Mouse (Mus musculus) MEL (cell line): ENCODE measurements around the gene Gm6040. TPM values are rescaled to one million over a fixed set of nuclear protein-coding genes. Genes with fewer than 3 reads are reported as not detected.

Experiments used
- DNase-seq: peaks from one replicate; pipeline ENCODE4 v3.0.0; 2011; ENCODE audit warnings: low read depth, low spot score
- H3K27ac ChIP-seq: 2 replicates; pipeline ENCODE4 v1.5.1; 2012; ENCODE audit warnings: low read depth, mild to moderate bottlenecking, control low read depth, low read length, moderate library complexity; ENCODE audit not compliant: control insufficient read depth
- H3K27me3 ChIP-seq, 2 experiments: fragments of 150-350 bp in 1 of 2; sonication (generic) in 1 of 2; 2 replicates each; pipeline ENCODE4 v1.6.1; 2012; ENCODE audit warnings: low read length in 2 of 2, mild to moderate bottlenecking in 2 of 2, improper control_type of control experiment in 1 of 2, moderate library complexity in 1 of 2; ENCODE audit not compliant: insufficient read depth in 2 of 2, control insufficient read depth in 1 of 2
- H3K36me3 ChIP-seq, 2 experiments: 2 replicates each; pipeline ENCODE4 v1.6.1; 2012 to 2014; ENCODE audit warnings: low read length in 2 of 2, improper control_type of control experiment in 1 of 2, inconsistent platforms in 1 of 2, mild to moderate bottlenecking in 1 of 2; ENCODE audit not compliant: insufficient read depth in 2 of 2, control insufficient read depth in 1 of 2
- H3K4me1 ChIP-seq, 2 experiments: fragments of 150-350 bp in 1 of 2; sonication (generic) in 1 of 2; 2 replicates each; pipeline ENCODE4 v1.6.1; 2012; ENCODE audit warnings: low read length in 2 of 2, improper control_type of control experiment in 1 of 2, mild to moderate bottlenecking in 1 of 2; ENCODE audit not compliant: insufficient read depth in 2 of 2, control insufficient read depth in 1 of 2
- H3K4me3 ChIP-seq, 2 experiments: fragments of 150-350 bp in 1 of 2; sonication (generic) in 1 of 2; 2 replicates each; pipeline ENCODE4 v1.5.1; 2012; ENCODE audit warnings: low read depth in 2 of 2, low read length in 2 of 2, mild to moderate bottlenecking in 2 of 2, moderate library complexity in 2 of 2, control low read depth in 1 of 2, improper control_type of control experiment in 1 of 2; ENCODE audit not compliant: control insufficient read depth in 1 of 2, insufficient read depth in 1 of 2
- H3K79me2 ChIP-seq: 2 replicates; pipeline ENCODE4 v1.6.1; 2012; ENCODE audit warnings: mild to moderate bottlenecking, low read length, moderate library complexity; ENCODE audit not compliant: control insufficient read depth, poor library complexity, insufficient read depth
- H3K9ac ChIP-seq: 2 replicates; pipeline ENCODE4 v1.6.1; 2012; ENCODE audit warnings: low read depth, mild to moderate bottlenecking, control low read depth, low read length, moderate library complexity; ENCODE audit not compliant: control insufficient read depth, poor library complexity, severe bottlenecking
- H3K9me3 ChIP-seq: fragments of 150-350 bp; sonication (generic); replicated peaks from 2 replicates; pipeline ENCODE4 v1.6.1; 2012; ENCODE audit warnings: mild to moderate bottlenecking, low read length, improper control_type of control experiment, moderate library complexity; ENCODE audit not compliant: insufficient read depth
- BHLHE40 ChIP-seq: IDR thresholded peaks from 2 replicates; pipeline ENCODE4 v1.6.1; 2012; ENCODE audit warnings: low read depth, mild to moderate bottlenecking, inconsistent platforms, low read length, improper control_type of control experiment, borderline replicate concordance
- CHD1 ChIP-seq: IDR thresholded peaks from 2 replicates; pipeline ENCODE4 v1.6.1; 2012; ENCODE audit warnings: low read depth, mild to moderate bottlenecking, inconsistent platforms, low read length, improper control_type of control experiment
- CHD2 ChIP-seq: IDR thresholded peaks from 2 replicates; pipeline ENCODE4 v1.6.1; 2011; ENCODE audit warnings: low read length, improper control_type of control experiment
- CTCF ChIP-seq, 3 experiments: IDR thresholded peaks in 2 of 3; conservative IDR thresholded peaks in 1 of 3; 2 replicates each; pipeline ENCODE4 v1.5.1; 2011 to 2012; ENCODE audit warnings: low read length in 3 of 3, low read depth in 2 of 3, mild to moderate bottlenecking in 2 of 3, improper control_type of control experiment in 1 of 3, inconsistent platforms in 1 of 3, mixed read lengths in 1 of 3, moderate library complexity in 1 of 3; ENCODE audit not compliant: control insufficient read depth in 1 of 3, insufficient read depth in 1 of 3, poor library complexity in 1 of 3, severe bottlenecking in 1 of 3
- ELF1 ChIP-seq: IDR thresholded peaks from 2 replicates; pipeline ENCODE4 v1.6.1; 2014; ENCODE audit warnings: low read depth, mild to moderate bottlenecking, inconsistent platforms, low read length, improper control_type of control experiment, moderate library complexity
- ETS1 ChIP-seq: IDR thresholded peaks from 2 replicates; pipeline ENCODE4 v1.6.1; 2012; ENCODE audit warnings: low read depth, mild to moderate bottlenecking, inconsistent platforms, low read length, improper control_type of control experiment, moderate library complexity
- GABPA ChIP-seq: IDR thresholded peaks from 2 replicates; pipeline ENCODE4 v1.6.1; 2012; ENCODE audit warnings: low read depth, mild to moderate bottlenecking, inconsistent platforms, low read length, improper control_type of control experiment, moderate library complexity
- GATA1 ChIP-seq: IDR thresholded peaks from 2 replicates; pipeline ENCODE4 v1.6.1; 2011; ENCODE audit warnings: low read depth, low read length, improper control_type of control experiment
- HCFC1 ChIP-seq: IDR thresholded peaks from 2 replicates; pipeline ENCODE4 v1.6.1; 2012; ENCODE audit warnings: low read depth, mild to moderate bottlenecking, inconsistent platforms, low read length, improper control_type of control experiment, moderate library complexity
- JUND ChIP-seq: IDR thresholded peaks from 2 replicates; pipeline ENCODE4 v1.6.1; 2011; ENCODE audit warnings: low read depth, mild to moderate bottlenecking, improper control_type of control experiment, low read length
- MAX ChIP-seq: IDR thresholded peaks from 2 replicates; pipeline ENCODE4 v1.6.1; 2011; ENCODE audit warnings: low read length, improper control_type of control experiment
- MXI1 ChIP-seq: IDR thresholded peaks from 2 replicates; pipeline ENCODE4 v1.6.1; 2011; ENCODE audit warnings: mild to moderate bottlenecking, low read depth, low read length, improper control_type of control experiment
- MYC ChIP-seq: IDR thresholded peaks from 2 replicates; pipeline ENCODE4 v1.6.1; 2011; ENCODE audit warnings: low read depth, mild to moderate bottlenecking, low read length, improper control_type of control experiment, moderate library complexity
- NRF1 ChIP-seq: IDR thresholded peaks from 2 replicates; pipeline ENCODE4 v1.6.1; 2014; ENCODE audit warnings: low read depth, mild to moderate bottlenecking, inconsistent platforms, low read length, improper control_type of control experiment, moderate library complexity; ENCODE audit not compliant: poor library complexity, insufficient read depth, severe bottlenecking
- POLR2A ChIP-seq, 2 experiments: IDR thresholded peaks; 2 replicates each; pipeline ENCODE4 v1.6.1; 2011 to 2012; ENCODE audit warnings: low read length in 2 of 2, mild to moderate bottlenecking in 2 of 2, control low read depth in 1 of 2, improper control_type of control experiment in 1 of 2, low read depth in 1 of 2, moderate library complexity in 1 of 2; ENCODE audit not compliant: control insufficient read depth in 1 of 2, insufficient read depth in 1 of 2, poor library complexity in 1 of 2
- POLR2AphosphoS2 ChIP-seq: IDR thresholded peaks from 2 replicates; pipeline ENCODE4 v1.6.1; 2011; ENCODE audit warnings: low read length, improper control_type of control experiment
- POLR2AphosphoS5 ChIP-seq: IDR thresholded peaks from 2 replicates; pipeline ENCODE4 v1.6.1; 2012; ENCODE audit warnings: low read depth, borderline replicate concordance, mild to moderate bottlenecking, inconsistent platforms, low read length, moderate library complexity, mixed read lengths
- RAD21 ChIP-seq: IDR thresholded peaks from 2 replicates; pipeline ENCODE4 v1.6.1; 2011; ENCODE audit warnings: mild to moderate bottlenecking, low read depth, low read length, improper control_type of control experiment
- RCOR1 ChIP-seq: IDR thresholded peaks from 2 replicates; pipeline ENCODE4 v1.6.1; 2012; ENCODE audit warnings: low read depth, mild to moderate bottlenecking, inconsistent platforms, low read length, improper control_type of control experiment
- SMC3 ChIP-seq: IDR thresholded peaks from 2 replicates; pipeline ENCODE4 v1.6.1; 2011; ENCODE audit warnings: low read depth, low read length, improper control_type of control experiment
- TCF12 ChIP-seq: IDR thresholded peaks from 2 replicates; pipeline ENCODE4 v1.6.1; 2014; ENCODE audit warnings: low read depth, mild to moderate bottlenecking, inconsistent platforms, low read length, improper control_type of control experiment, moderate library complexity
- UBTF ChIP-seq: IDR thresholded peaks from 2 replicates; pipeline ENCODE4 v1.6.1; 2012; ENCODE audit warnings: low read depth, mild to moderate bottlenecking, inconsistent platforms, low read length, improper control_type of control experiment, moderate library complexity, borderline replicate concordance; ENCODE audit not compliant: insufficient read depth
- ZC3H11A ChIP-seq: IDR thresholded peaks from 2 replicates; pipeline ENCODE4 v1.6.1; 2012; ENCODE audit warnings: low read depth, mild to moderate bottlenecking, inconsistent platforms, low read length, improper control_type of control experiment
- ZKSCAN1 ChIP-seq: IDR thresholded peaks from 2 replicates; pipeline ENCODE4 v1.6.1; 2012; ENCODE audit warnings: low read depth, mild to moderate bottlenecking, inconsistent platforms, low read length, improper control_type of control experiment, moderate library complexity
- ZNF384 ChIP-seq: IDR thresholded peaks from 2 replicates; pipeline ENCODE4 v1.6.1; 2012; ENCODE audit warnings: low read depth, mild to moderate bottlenecking, inconsistent platforms, low read length, improper control_type of control experiment
- polyA plus RNA-seq, 2 experiments: library from polyadenylated mRNA; stranded (reverse) in 1 of 2; unstranded in 1 of 2; fragments of >175 nt in 1 of 2; fragments of >200 nt in 1 of 2; gene quantifications; 2 replicates each; pipeline versions ENCODE4 v1.2.1 to v1.2.4; 2012; ENCODE audit warnings: low replicate concordance in 2 of 2, low read depth in 1 of 2; ENCODE audit not compliant: insufficient read length in 2 of 2, insufficient read depth in 1 of 2, missing spikeins in 1 of 2
- total RNA-seq: library from RNA; depleted of rRNA; stranded (reverse); fragments of 300-350 nt; gene quantifications from 2 replicates; pipeline ENCODE4 v1.2.3, GENCODE M21; 2012

Gene Gm6040
- total and polyA plus RNA-seq, 3 experiments = not detected

- H3K4me1 ChIP-seq = no peaks in the 10 kb centered on the region
- no peak for TF ChIP-seq JUND
- TF ChIP-seq TCF12 = no peak
- TF ChIP-seq ZC3H11A = no peak
- TF ChIP-seq CTCF (IDR thresholded peaks at IDR 0.05 in 2 of 3, conservative IDR thresholded peaks at IDR 0.05 in 1 of 3; ENCODE audit: control insufficient read depth in 1 of 3, insufficient read depth in 1 of 3, low read depth in 2 of 3, low read length in 3 of 3, poor library complexity in 1 of 3, severe bottlenecking in 1 of 3) = no peak
- TF ChIP-seq CHD1 = no peak
- no peak for TF ChIP-seq UBTF
- no peak for TF ChIP-seq GATA1
- TF ChIP-seq GABPA = no peak
- no peak for TF ChIP-seq BHLHE40
- no peak for TF ChIP-seq HCFC1
- no peak for TF ChIP-seq ETS1
- TF ChIP-seq CHD2 = no peak
- no peak for TF ChIP-seq POLR2AphosphoS2
- no peak for TF ChIP-seq MYC
- TF ChIP-seq ZNF384 = no peak
- no peak for TF ChIP-seq ELF1
- no peak for TF ChIP-seq MXI1
- TF ChIP-seq MAX = no peak
- no peak within 1 kb of the TSS for H3K4me3 ChIP-seq
- no peaks in the 10 kb centered on the region for H3K36me3 ChIP-seq
- no peak for DNase-seq
- H3K9me3 ChIP-seq = no peaks in the 10 kb centered on the region
- H3K79me2 ChIP-seq = no peaks in the 10 kb centered on the region
- no peak within 1 kb of the TSS for H3K9ac ChIP-seq
- no peaks in the 10 kb centered on the region for H3K27me3 ChIP-seq
- no peak within 1 kb of the TSS for H3K27ac ChIP-seq
These were observed 22.7 kb upstream of the Gm6040 start, which contains the start of gene AY761185 for GRCm38 (mm10) chr8:20944610-20945009. AY761185 (minus strand) TSS chr8:20944710.

GRCm38 (mm10) chr8:20912288-20912687 lies 9.6 kb downstream of the Gm6040 start:
- no peaks in the 10 kb centered on the region for H3K4me1 ChIP-seq
- no peaks in the 10 kb centered on the region for H3K27me3 ChIP-seq
- H3K36me3 ChIP-seq = no peaks in the 10 kb centered on the region
- H3K79me2 ChIP-seq = no peaks in the 10 kb centered on the region
- H3K4me3 ChIP-seq = no peak overlapping the region
- H3K27ac ChIP-seq = no peak overlapping the region
- no peaks in the 10 kb centered on the region for H3K9me3 ChIP-seq
- no peak overlapping the region for H3K9ac ChIP-seq
- no peak for DNase-seq
- TF ChIP-seq SMC3 = no peak
- no peak for TF ChIP-seq POLR2AphosphoS5
- no peak for TF ChIP-seq MYC
- no peak for TF ChIP-seq POLR2AphosphoS2
- no peak for TF ChIP-seq BHLHE40
- TF ChIP-seq POLR2A (IDR thresholded peaks at IDR 0.05; ENCODE audit: control insufficient read depth in 1 of 2, insufficient read depth in 1 of 2, low read depth in 1 of 2, low read length in 2 of 2, poor library complexity in 1 of 2) = no peak
- TF ChIP-seq HCFC1 = no peak
- TF ChIP-seq ZC3H11A = no peak
- TF ChIP-seq ZKSCAN1 = no peak
- TF ChIP-seq NRF1 = no peak
- no peak for TF ChIP-seq RAD21
- no peak for TF ChIP-seq RCOR1
- no peak for TF ChIP-seq TCF12
- TF ChIP-seq MAX = no peak
- no peak for TF ChIP-seq CHD1
- TF ChIP-seq, all 39 proteins: peak for 0
